Mouse (Mus musculus): ENCODE data around the gene Vegfb.

Gene Vegfb

GRCm38 (mm10) chr19:6972247-6972917 lies 15.1 kb downstream of the Vegfb start:
- DNase-seq = no peak

GRCm38 (mm10) chr19:6971644-6972043 lies 15.8 kb downstream of the Vegfb start:
- DNase-seq = no peak

GRCm38 (mm10) chr19:6970460-6971085 lies 16.9 kb downstream of the Vegfb start:
- DNase-seq = no peak

- DNase-seq = peak; percentile 71 to 74
Measured at GRCm38 (mm10) chr19:6969665-6970381, 17.6 kb downstream of the Vegfb start.

- no peak for DNase-seq
Measured at GRCm38 (mm10) chr19:6969291-6969664, 18.2 kb downstream of the Vegfb start.

- DNase-seq = peak; percentile 40 to 58
Measured at GRCm38 (mm10) chr19:6968491-6969271, 18.8 kb downstream of the Vegfb start.

- no peak for DNase-seq
Measured at GRCm38 (mm10) chr19:6956461-6956860, 31.0 kb downstream of the Vegfb start.

- no peak for DNase-seq
Measured at GRCm38 (mm10) chr19:6955424-6955823, 32.0 kb downstream of the Vegfb start.

GRCm38 (mm10) chr19:6954046-6954445 lies 33.4 kb downstream of the Vegfb start:
- peak; percentile 33 to 52 for DNase-seq

- DNase-seq = peak; percentile 28 to 55
Measured at GRCm38 (mm10) chr19:6952712-6953037, 34.8 kb downstream of the Vegfb start.

GRCm38 (mm10) chr19:6951994-6952711 lies 35.3 kb downstream of the Vegfb start:
- DNase-seq = peak; percentile 51 to 66

GRCm38 (mm10) chr19:6951381-6951968 lies 36.0 kb downstream of the Vegfb start:
- DNase-seq = peak; percentile 84 to 85

- peak; percentile 41 to 57 for DNase-seq
Measured at GRCm38 (mm10) chr19:6950613-6951153, 36.8 kb downstream of the Vegfb start.

- DNase-seq = no peak
Measured at GRCm38 (mm10) chr19:6949951-6950350, 37.5 kb downstream of the Vegfb start.

GRCm38 (mm10) chr19:6949532-6949931 lies 37.9 kb downstream of the Vegfb start:
- DNase-seq = no peak

- DNase-seq = no peak
Measured at GRCm38 (mm10) chr19:6948186-6948585, 39.3 kb downstream of the Vegfb start.

- DNase-seq = no peak
Measured at GRCm38 (mm10) chr19:6947742-6948141, 39.7 kb downstream of the Vegfb start.

- DNase-seq = no peak
Measured at GRCm38 (mm10) chr19:6943709-6944108, 43.7 kb downstream of the Vegfb start.

- DNase-seq = no peak
Measured at GRCm38 (mm10) chr19:6942764-6943163, 44.7 kb downstream of the Vegfb start.

- peak; percentile 94 to 97 for DNase-seq
Measured at GRCm38 (mm10) chr19:6942249-6942691, 45.2 kb downstream of the Vegfb start, which contains the start of gene Gpr137. Gene Gpr137 (minus strand): TSS chr19:6942480.

GRCm38 (mm10) chr19:6941372-6942248 lies 45.8 kb downstream of the Vegfb start, which contains the start of gene Bad:
Gene Bad (plus strand): TSS chr19:6941861.
- DNase-seq = peak; percentile 92 to 95
